Mouse (Mus musculus): ENCODE measurements at regions not wholly inside any gene's neighbourhood (a gene's known extent, or its start where the extent isn't known, plus 50 kb on each side); places are given as distances from the start of the nearest gene placed in this dataset.

DNA sequence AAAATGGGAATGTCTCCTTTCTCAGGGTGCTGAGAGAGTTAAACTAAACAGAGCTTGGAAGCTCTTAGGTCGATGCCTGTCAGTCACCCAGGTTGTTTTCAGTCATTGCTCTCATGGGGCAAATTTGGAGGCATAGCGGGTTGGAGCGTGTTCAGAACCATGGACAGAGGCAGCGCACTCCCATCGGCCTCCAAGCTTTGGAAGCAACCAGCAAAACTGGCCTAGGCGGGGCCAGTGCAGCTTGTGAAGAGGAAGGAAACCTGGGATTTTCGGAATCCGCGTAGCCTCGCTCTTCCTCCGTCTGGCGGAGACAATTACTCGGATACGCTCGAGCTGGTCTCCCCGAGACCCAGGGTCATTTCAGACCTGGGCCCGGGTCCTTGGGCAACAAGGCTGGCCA is 63.4 kb upstream of the Pax2 start:
- DNase-seq: peak; percentile 54 to 77

DNA sequence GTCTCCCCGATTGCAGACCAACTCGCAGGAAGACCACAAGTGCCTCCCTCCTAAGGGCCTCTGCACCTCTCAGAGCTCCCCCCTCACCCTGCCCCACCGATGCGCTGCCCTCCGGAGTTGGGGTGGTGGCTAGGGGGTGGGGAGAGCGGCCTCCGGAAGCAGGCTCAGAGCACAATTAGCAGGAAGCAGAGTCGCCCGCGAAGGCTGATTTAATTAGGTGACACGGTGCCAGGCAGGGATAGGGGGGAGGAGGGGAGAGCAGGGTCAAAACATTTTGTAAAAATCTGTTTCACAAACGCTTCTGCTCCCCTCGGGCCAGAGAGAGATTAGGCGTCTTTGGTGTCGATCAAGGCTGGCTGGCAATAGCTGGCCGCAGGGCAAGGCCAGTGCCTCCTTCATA is 63.0 kb upstream of the Pax2 start:
- no peak for DNase-seq

DNA sequence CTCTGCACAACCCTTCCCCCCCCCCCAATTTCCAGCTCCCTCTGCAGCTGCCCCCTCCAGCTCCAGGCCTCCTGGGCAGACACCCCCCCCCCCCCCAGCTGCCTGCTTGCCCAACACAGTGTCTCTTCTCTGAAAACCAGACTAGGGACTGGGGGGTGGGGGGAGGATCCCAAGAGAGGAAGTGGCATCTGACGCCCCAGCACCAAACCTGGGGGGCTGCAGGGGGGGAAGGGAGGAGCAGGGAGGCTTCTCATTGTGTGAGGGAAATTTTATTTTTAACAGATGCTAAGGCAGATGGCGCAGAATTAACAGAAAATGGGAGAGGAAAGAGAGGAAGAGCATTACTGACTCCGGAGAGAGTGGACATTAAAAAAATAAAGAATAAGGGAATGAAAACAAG is 60.5 kb upstream of the Pax2 start:
- no peak for DNase-seq

DNA sequence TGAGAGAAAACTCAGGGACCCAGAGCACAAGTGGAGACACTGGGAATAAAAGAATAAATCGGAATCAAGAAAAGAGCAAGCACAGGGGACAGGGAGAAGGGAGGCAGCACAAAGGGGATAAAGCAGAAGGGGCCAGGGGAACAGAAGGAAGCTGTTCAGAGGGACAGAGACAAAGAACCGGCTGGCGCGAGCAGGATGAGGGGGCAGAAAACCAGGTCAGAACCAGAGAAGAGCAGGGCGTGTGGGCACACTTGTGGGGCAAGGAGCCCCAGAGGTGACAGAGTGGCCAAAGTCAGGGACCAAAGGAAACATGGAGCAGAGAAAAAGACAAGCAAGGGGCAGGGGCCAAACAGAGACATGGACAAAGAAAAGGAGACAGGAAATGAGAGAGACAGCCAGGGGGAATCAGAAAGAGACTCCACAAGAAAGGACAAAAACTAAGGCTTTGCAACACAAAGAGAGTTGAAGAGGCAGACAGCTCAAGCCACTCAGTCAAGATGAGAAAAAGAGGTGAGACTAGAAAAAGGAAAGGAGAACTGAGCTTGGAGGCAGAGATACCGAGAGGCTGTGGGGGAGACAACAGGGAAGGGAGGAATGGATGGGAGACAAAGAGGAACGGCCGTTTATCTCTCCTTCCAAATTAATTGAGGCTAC is 59.7 kb upstream of the Pax2 start:
- DNase-seq: no peak

DNA sequence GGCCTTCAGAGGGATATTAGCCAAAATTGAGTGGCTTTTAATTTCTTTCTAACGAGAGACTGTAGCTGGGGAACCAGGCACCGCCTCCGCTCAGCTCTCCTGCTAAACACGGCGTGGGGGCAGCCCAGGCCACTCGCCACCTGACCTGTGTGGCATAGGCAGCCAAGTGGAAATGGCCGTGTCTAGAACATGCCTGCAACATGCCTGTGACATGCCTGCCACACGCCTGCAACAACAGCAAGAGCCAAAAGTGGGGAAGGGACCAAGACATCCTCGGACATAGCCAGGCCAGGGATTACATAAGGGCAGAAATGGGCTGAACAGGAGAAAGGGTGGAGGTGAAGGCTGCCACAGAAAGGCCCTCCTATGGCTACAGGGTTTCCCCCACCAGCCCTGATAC is 59.1 kb upstream of the Pax2 start:
- DNase-seq: no peak

DNA sequence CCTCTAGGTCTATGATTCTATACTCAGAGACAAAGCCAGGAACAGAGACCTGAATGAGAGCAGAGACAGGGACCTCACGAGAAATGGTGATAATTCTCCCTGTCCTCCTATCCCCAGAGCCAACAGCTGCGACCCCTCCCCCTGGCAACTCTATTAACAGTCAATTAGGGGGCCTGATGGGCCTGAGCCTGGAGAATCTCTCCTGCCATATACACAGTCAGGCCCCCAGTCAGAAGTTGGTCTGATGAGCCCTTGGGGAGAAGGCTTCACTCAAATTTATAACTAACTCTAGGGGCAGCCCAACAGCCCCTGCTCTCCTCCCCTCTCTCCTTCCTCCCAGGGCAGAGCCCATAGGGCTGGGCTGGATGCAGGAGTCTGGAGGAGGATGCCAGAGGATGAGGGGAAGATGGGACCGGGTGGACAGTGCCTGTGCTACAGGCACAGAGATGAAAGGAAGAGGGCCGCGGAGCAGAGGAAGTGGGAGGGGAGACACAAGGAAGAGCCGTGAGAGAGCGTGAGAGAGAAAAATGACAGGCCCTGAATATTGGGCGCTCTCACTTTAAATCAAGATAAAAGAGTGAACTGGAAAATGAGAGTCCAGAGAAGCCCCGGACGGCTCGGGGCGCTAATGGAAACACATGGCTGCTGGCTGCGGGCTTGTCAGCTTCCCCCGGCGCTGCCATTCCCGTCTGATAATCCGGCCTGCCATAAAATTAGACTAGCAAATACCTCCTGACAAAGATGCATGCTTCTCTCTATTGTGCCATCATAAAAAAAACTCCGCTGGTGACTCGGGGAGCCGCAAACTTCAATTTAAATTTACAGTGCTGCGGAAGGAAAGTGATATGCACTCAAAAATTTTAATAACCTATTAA is 57.2 kb upstream of the Pax2 start:
- DNase-seq: no peak

Measured in kidney, adult 8-10 months (tissue).